Mouse (Mus musculus) liver, embryonic 12.5 days (tissue): Measurements from ENCODE around the gene Cant1. TPM values are rescaled to one million over a fixed set of nuclear protein-coding genes. Genes with fewer than 3 reads are reported as not detected.

Source experiments
- ATAC-seq: fragments of 200-750 bp; cut with Nextera tagmentation; 2 replicates; pipeline ENCODE4 v1.8.0; 2017; ENCODE audit warnings: moderate number of reproducible peaks, mild to moderate bottlenecking, moderate library complexity
- H3K27ac ChIP-seq: fragments of 300-500 bp; sonication (generic); 2 replicates; pipeline ENCODE4 v1.5.1; 2016; ENCODE audit warnings: mild to moderate bottlenecking
- H3K27me3 ChIP-seq: fragments of 300-500 bp; sonication (generic); replicated peaks from 2 replicates; pipeline ENCODE4 v1.6.1; 2016; ENCODE audit warnings: mild to moderate bottlenecking, moderate library complexity
- H3K36me3 ChIP-seq: fragments of 300-500 bp; sonication (generic); 2 replicates; pipeline ENCODE4 v1.6.1; 2016; ENCODE audit warnings: mild to moderate bottlenecking, moderate library complexity
- H3K4me1 ChIP-seq: fragments of 300-500 bp; sonication (generic); 2 replicates; pipeline ENCODE4 v1.6.1; 2016
- H3K4me2 ChIP-seq: fragments of 300-500 bp; sonication (generic); 2 replicates; pipeline ENCODE4 v1.6.1; 2016; ENCODE audit warnings: mild to moderate bottlenecking, moderate library complexity
- H3K4me3 ChIP-seq: fragments of 300-500 bp; sonication (generic); 2 replicates; pipeline ENCODE4 v1.5.1; 2016; ENCODE audit warnings: mild to moderate bottlenecking, moderate library complexity
- H3K9ac ChIP-seq: fragments of 300-500 bp; sonication (generic); 2 replicates; pipeline ENCODE4 v1.6.1; 2016; ENCODE audit warnings: mild to moderate bottlenecking, moderate library complexity
- H3K9me3 ChIP-seq: fragments of 300-500 bp; sonication (generic); replicated peaks from 2 replicates; pipeline ENCODE4 v1.6.1; 2016; ENCODE audit warnings: mild to moderate bottlenecking, moderate library complexity
- WGBS: fragments of 180-500 bp; shearing (Covaris S2); methylation state at CpG from one replicate; pipeline ENCODE4 v1.1.7; 2016; ENCODE audit not compliant: insufficient replicate concordance; 5-methylcytosine and 5-hydroxymethylcytosine counted together
- polyA plus RNA-seq: library from polyadenylated mRNA; unstranded; fragments of >200 nt; fragmentation: Nextera tagmentation; extraction: Ambion mirVana; gene quantifications from 2 replicates; pipeline ENCODE4 v1.2.1, GENCODE M21; 2016

Cant1 gene
- polyA plus RNA-seq, 1 experiment from 2014 or later = 14.5 TPM

GRCm38 (mm10) chr11:118365171-118365570, 53.7 kb downstream of the Cant1 start:
- WGBS = 61% methylated on average over 7 of the region's 7 CpGs
- peaks cover 10% of the 10 kb centered on the region for H3K4me1 ChIP-seq
- no peak overlapping the region for H3K4me3 ChIP-seq
- no peaks in the 10 kb centered on the region for H3K36me3 ChIP-seq
- peaks cover 16% of the 10 kb centered on the region; the same call in 1 of the 2 replicates for H3K27me3 ChIP-seq
- no peak overlapping the region for H3K9ac ChIP-seq
- no peak overlapping the region for H3K27ac ChIP-seq
- no peaks in the 10 kb centered on the region for H3K9me3 ChIP-seq
- no peak overlapping the region for H3K4me2 ChIP-seq
- ATAC-seq = no peak

- Histone ChIP-seq H3K4me3 (no peak overlapping the region), H3K27me3 (peaks cover 16% of the 10 kb centered on the region; the same call in 1 of the 2 replicates), H3K9ac (no peak overlapping the region), H3K4me2 (no peak overlapping the region), H3K27ac (no peak overlapping the region), H3K9me3 (no peaks in the 10 kb centered on the region), H3K36me3 (no peaks in the 10 kb centered on the region), H3K4me1 (peaks cover 10% of the 10 kb centered on the region)
- ATAC-seq = no peak
- WGBS = 81% methylated on average over 4 of the region's 4 CpGs
These were observed 54.9 kb downstream of the Cant1 start for GRCm38 (mm10) chr11:118364021-118364420.

GRCm38 (mm10) chr11:118362971-118363518, 55.8 kb downstream of the Cant1 start:
- Histone ChIP-seq H3K27ac (0 out of 2 replicates have a peak overlapping the region, but pooled peaks have one; percentile 1), H3K4me1 (peaks cover 10% of the 10 kb centered on the region), H3K27me3 (peaks cover 16% of the 10 kb centered on the region; the same call in 1 of the 2 replicates), H3K9ac (no peak overlapping the region), H3K9me3 (no peaks in the 10 kb centered on the region), H3K4me2 (peak overlapping the region; percentile 33; the same call in 1 of the 2 replicates), H3K36me3 (no peaks in the 10 kb centered on the region), H3K4me3 (no peak overlapping the region)
- 3% methylated on average over 8 of the region's 8 CpGs for WGBS
- 0 out of 2 replicates have a peak, but pooled peaks have one; percentile 35 for ATAC-seq

- Histone ChIP-seq H3K4me1 (peaks cover 10% of the 10 kb centered on the region), H3K27me3 (peaks cover 16% of the 10 kb centered on the region; the same call in 1 of the 2 replicates), H3K27ac (0 out of 2 replicates have a peak overlapping the region, but pooled peaks have one; percentile 1), H3K4me3 (no peak overlapping the region), H3K36me3 (no peaks in the 10 kb centered on the region), H3K9me3 (no peaks in the 10 kb centered on the region), H3K9ac (no peak overlapping the region), H3K4me2 (no peak overlapping the region)
- ATAC-seq = no peak
- 82% methylated on average over 1 of the region's 1 CpGs for WGBS
These were observed 56.4 kb downstream of the Cant1 start for GRCm38 (mm10) chr11:118362501-118362900.

- Histone ChIP-seq H3K9me3 (no peaks in the 10 kb centered on the region), H3K4me3 (no peak overlapping the region), H3K27ac (no peak overlapping the region), H3K4me2 (no peak overlapping the region), H3K9ac (no peak overlapping the region), H3K36me3 (no peaks in the 10 kb centered on the region), H3K27me3 (peaks cover 22% of the 10 kb centered on the region), H3K4me1 (peaks cover 10% of the 10 kb centered on the region)
- ATAC-seq = no peak
- 47% methylated on average over 10 of the region's 10 CpGs for WGBS
These were observed 58.0 kb downstream of the Cant1 start for GRCm38 (mm10) chr11:118360907-118361341.

- no peak overlapping the region for H3K4me2 ChIP-seq
- H3K4me1 ChIP-seq = peaks cover 11% of the 10 kb centered on the region
- H3K9ac ChIP-seq = no peak overlapping the region
- 65% methylated on average over 7 of the region's 7 CpGs for WGBS
- H3K27me3 ChIP-seq = peaks cover 25% of the 10 kb centered on the region
- H3K27ac ChIP-seq = no peak overlapping the region
- H3K36me3 ChIP-seq = no peaks in the 10 kb centered on the region
- no peak overlapping the region for H3K4me3 ChIP-seq
- H3K9me3 ChIP-seq = no peaks in the 10 kb centered on the region
- ATAC-seq = no peak
These were observed 58.4 kb downstream of the Cant1 start for GRCm38 (mm10) chr11:118360491-118360890.

Other genes starting within 250 kb of the Cant1 start
- 4.7 and 5.4 TPM in 2 replicates for gene Cyth1, start 170.5 kb downstream of the Cant1 start, polyA plus RNA-seq
- 12.5 and 14.3 TPM in 2 replicates for gene Usp36, start 128.8 kb downstream of the Cant1 start, polyA plus RNA-seq
- 0.08 and 0.11 TPM in 2 replicates for gene Cep295nl, start 76.6 kb downstream of the Cant1 start, polyA plus RNA-seq
- gene Timp2, start 63.3 kb downstream of the Cant1 start, polyA plus RNA-seq = 8.7 and 9.9 TPM in 2 replicates
- gene Lgals3bp, start 17.0 kb downstream of the Cant1 start, polyA plus RNA-seq = 22.7 TPM in 2 replicates
- 1.8 and 2.2 TPM in 2 replicates for gene C1qtnf1, start 9.1 kb upstream of the Cant1 start, polyA plus RNA-seq
- gene Engase, start 57.7 kb upstream of the Cant1 start, polyA plus RNA-seq = 11.7 and 12.6 TPM in 2 replicates